Mouse (Mus musculus) thymus, adult 2 months (tissue): ENCODE data around the gene Olfr1122. TPM values are rescaled to one million over a fixed set of nuclear protein-coding genes. Genes with fewer than 3 reads are reported as not detected.
"Not testable (repeated sequence)": the region's sequence is repeated elsewhere in the genome, so short reads cannot be mapped to it uniquely, and the experiment has no call there.

Experiments used
- DNase-seq: peaks from one replicate; pipeline ENCODE4 v3.0.0; 2021
- H3K27ac ChIP-seq: fragments of 200-500 bp; 2 replicates; pipeline ENCODE4 v1.5.1; 2012; ENCODE audit warnings: low read length, control low read depth; ENCODE audit not compliant: control insufficient read depth, insufficient read depth
- H3K27me3 ChIP-seq: fragments of 200-500 bp; 2 replicates; pipeline ENCODE4 v1.6.1; 2012; ENCODE audit warnings: mild to moderate bottlenecking, low read length, moderate library complexity, mixed read lengths; ENCODE audit not compliant: control insufficient read depth, insufficient read depth
- H3K36me3 ChIP-seq: fragments of 200-500 bp; 2 replicates; pipeline ENCODE4 v1.6.1; 2012; ENCODE audit warnings: mild to moderate bottlenecking, low read length, moderate library complexity; ENCODE audit not compliant: control insufficient read depth, insufficient read depth
- H3K4me1 ChIP-seq: fragments of 200-500 bp; replicated peaks from 2 replicates; pipeline ENCODE4 v1.6.1; 2012; ENCODE audit warnings: low read length; ENCODE audit not compliant: control insufficient read depth, insufficient read depth
- H3K4me3 ChIP-seq: fragments of 200-500 bp; 2 replicates; pipeline ENCODE4 v1.5.1; 2012; ENCODE audit warnings: mild to moderate bottlenecking, low read length, control low read depth, moderate library complexity; ENCODE audit not compliant: control insufficient read depth, insufficient read depth
- CTCF ChIP-seq: fragments of 200-500 bp; IDR thresholded peaks from 2 replicates; pipeline ENCODE4 v1.5.1; 2012; ENCODE audit warnings: mild to moderate bottlenecking, control low read depth, low read length, moderate library complexity, borderline replicate concordance; ENCODE audit not compliant: control insufficient read depth, poor library complexity, insufficient read depth; ENCODE audit errors: extremely low read depth
- POLR2A ChIP-seq: fragments of 200-500 bp; IDR thresholded peaks from 2 replicates; pipeline ENCODE4 v1.6.1; 2012; ENCODE audit warnings: mild to moderate bottlenecking, low read length, control low read depth, moderate library complexity; ENCODE audit not compliant: control insufficient read depth, poor library complexity, insufficient read depth; ENCODE audit errors: extremely low read depth
- WGBS: fragments of 180-500 bp; shearing (Covaris S2); methylation state at CpG from one replicate; pipeline ENCODE4 v1.1.7; 2018; 5-methylcytosine and 5-hydroxymethylcytosine counted together
- polyA plus RNA-seq: library from polyadenylated mRNA; depleted of rRNA; stranded (reverse); fragments of >200 nt; gene quantifications from 2 replicates; pipeline ENCODE4 v1.2.3, GENCODE M21; 2012; rRNA removed

Gene Olfr1122
- polyA plus RNA-seq = not detected in 2 replicates

- no peaks in the 10 kb centered on the region for H3K4me1 ChIP-seq
- no peak within 1 kb of the TSS for H3K4me3 ChIP-seq
- no peak for DNase-seq
- 89% methylated on average over 2 of the region's 2 CpGs for WGBS
- TF ChIP-seq POLR2A = no peak
- TF ChIP-seq CTCF = no peak
- no peaks in the 10 kb centered on the region for H3K27me3 ChIP-seq
- H3K27ac ChIP-seq = no peak within 1 kb of the TSS
- no peaks in the 10 kb centered on the region for H3K36me3 ChIP-seq
Measured at GRCm38 (mm10) chr2:87385549-87385948, at the start of gene Olfr1122. Olfr1122 (plus strand) TSS chr2:87385849.

GRCm38 (mm10) chr2:87354515-87354914, 31.1 kb upstream of the Olfr1122 start, which contains the start of gene Olfr1120:
Olfr1120 (plus strand) TSS chr2:87354815.
- Histone ChIP-seq H3K27ac (no peak within 1 kb of the TSS), H3K4me1 (no peaks in the 10 kb centered on the region), H3K36me3 (no peaks in the 10 kb centered on the region), H3K4me3 (no peak within 1 kb of the TSS), H3K27me3 (no peaks in the 10 kb centered on the region)
- 62% methylated on average over 2 of the region's 2 CpGs for WGBS
- DNase-seq = no peak
- TF ChIP-seq CTCF (no peak), POLR2A (no peak)

- H3K27ac ChIP-seq, H3K27me3 ChIP-seq, H3K4me1 ChIP-seq, H3K4me3 ChIP-seq, H3K36me3 ChIP-seq, DNase-seq: not testable (repeated sequence)
- 92% methylated on average over 2 of the region's 2 CpGs for WGBS
Measured at GRCm38 (mm10) chr2:87360121-87360520, 25.5 kb upstream of the Olfr1122 start.

GRCm38 (mm10) chr2:87369595-87369994, 16.1 kb upstream of the Olfr1122 start, which contains the start of gene Olfr1121:
Olfr1121 (plus strand) TSS chr2:87369895.
- Histone ChIP-seq H3K4me1 (no peaks in the 10 kb centered on the region), H3K4me3 (no peak within 1 kb of the TSS), H3K36me3 (no peaks in the 10 kb centered on the region), H3K27ac (no peak within 1 kb of the TSS), H3K27me3 (no peaks in the 10 kb centered on the region)
- 34% methylated on average over 1 of the region's 1 CpGs for WGBS
- TF ChIP-seq CTCF = no peak
- no peak for TF ChIP-seq POLR2A
- DNase-seq = no peak

- no peaks in the 10 kb centered on the region for H3K36me3 ChIP-seq
- no peak for DNase-seq
- no peaks in the 10 kb centered on the region for H3K27me3 ChIP-seq
- no peak for TF ChIP-seq CTCF
- TF ChIP-seq POLR2A = no peak
- H3K27ac ChIP-seq = no peak overlapping the region
- H3K4me3 ChIP-seq = no peak overlapping the region
- no peaks in the 10 kb centered on the region for H3K4me1 ChIP-seq
- WGBS = 92% methylated on average over 4 of the region's 4 CpGs
Measured at GRCm38 (mm10) chr2:87371726-87372125, 13.9 kb upstream of the Olfr1122 start.

GRCm38 (mm10) chr2:87383935-87384334, 1.7 kb upstream of the Olfr1122 start:
- H3K4me1 ChIP-seq = no peaks in the 10 kb centered on the region
- H3K27ac ChIP-seq = no peak overlapping the region
- WGBS = 77% methylated on average over 2 of the region's 2 CpGs
- DNase-seq = no peak
- no peak overlapping the region for H3K4me3 ChIP-seq
- TF ChIP-seq POLR2A (no peak), CTCF (no peak)
- no peaks in the 10 kb centered on the region for H3K36me3 ChIP-seq
- H3K27me3 ChIP-seq = no peaks in the 10 kb centered on the region

GRCm38 (mm10) chr2:87393605-87394004, 8.0 kb downstream of the Olfr1122 start:
- not testable (repeated sequence) for H3K27ac ChIP-seq, DNase-seq, H3K36me3 ChIP-seq, H3K4me1 ChIP-seq, H3K27me3 ChIP-seq, H3K4me3 ChIP-seq
- WGBS = 91% methylated on average over 5 of the region's 5 CpGs

GRCm38 (mm10) chr2:87394686-87395085, 9.0 kb downstream of the Olfr1122 start:
- 89% methylated on average over 7 of the region's 7 CpGs for WGBS
- H3K4me1 ChIP-seq, DNase-seq, H3K27me3 ChIP-seq, H3K4me3 ChIP-seq, H3K27ac ChIP-seq, H3K36me3 ChIP-seq: not testable (repeated sequence)
